Mouse (Mus musculus) embryonic stem cell, embryonic (primary cell): ENCODE data around the gene Chit1.

Experiments
- CTCF ChIA-PET, 4 experiments: fragments of 300-600 bp in 2 of 4; fragments of 350-600 bp in 2 of 4; sonication (Branson Sonifier 250); formaldehyde crosslinking; loops; one replicate each; lab custom pipeline; 2022; ENCODE audit warnings: inconsistent platforms in 2 of 4; lab: Charles Lee
- POLR2A ChIA-PET, 4 experiments: fragments of 300-600 bp in 2 of 4; fragments of 350-600 bp in 2 of 4; sonication (Branson Sonifier 250); formaldehyde crosslinking; loops; one replicate each; lab custom pipeline; 2022; ENCODE audit warnings: antibody characterized with exemption in 4 of 4, inconsistent platforms in 1 of 4; lab: Charles Lee

The Chit1 gene

DNA sequence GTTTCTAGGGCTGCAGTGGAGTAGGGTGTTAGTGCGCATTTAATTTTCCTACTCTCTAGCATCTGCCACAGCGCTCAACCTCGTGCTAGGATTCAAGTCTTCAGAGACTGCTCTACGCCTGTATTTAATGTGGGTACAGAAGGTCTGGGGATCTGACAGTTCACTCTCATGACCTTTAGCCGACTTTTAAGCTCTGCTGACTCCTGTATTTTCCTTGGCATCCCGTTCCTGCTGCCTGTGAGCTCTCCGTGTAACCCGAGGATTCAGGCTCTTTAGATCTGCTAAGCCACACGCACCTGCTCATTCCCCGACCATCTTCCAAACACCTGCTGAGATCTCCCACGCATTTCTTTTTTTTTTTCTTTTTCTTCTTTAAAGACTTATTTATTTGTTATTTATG, 22.3 kb downstream of the Chit1 start:
- ChIA-PET POLR2A (interaction anchor here in 2 of 4 experiments (0.6 to 1.2 kb wide), 3 partner anchors 13 to 1115 kb away, joined by 3 to 4 read pairs (median 3); partner anchors contain the start of gene Chit1 (in 1 of the 2)), CTCF (interaction anchor here in 3 of 4 experiments (0.5 to 4.1 kb wide), 7 partner anchors 11 to 27 kb away, joined by 3 to 19 read pairs (median 5); no protein-coding TSS in a partner anchor)

DNA sequence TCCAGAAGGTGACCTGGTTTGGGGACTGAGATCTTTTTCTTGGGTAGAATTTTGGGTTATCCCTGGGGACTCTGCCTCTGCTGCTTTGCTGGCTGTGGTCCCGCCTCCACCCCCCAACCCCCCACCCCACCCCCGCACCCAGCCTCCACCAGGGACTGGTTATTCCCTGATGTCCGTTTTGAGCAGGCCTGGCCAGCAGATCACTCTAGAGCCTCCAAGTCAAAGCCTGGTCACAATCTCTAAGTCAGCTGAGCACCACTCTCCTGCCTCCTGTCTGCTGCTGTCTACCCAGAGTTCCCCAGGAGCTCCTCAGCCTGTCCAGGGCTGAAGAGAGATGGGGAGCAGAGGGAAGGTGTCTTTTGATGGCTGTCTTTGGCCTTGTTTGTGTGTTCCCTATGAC, 25.3 kb downstream of the Chit1 start:
- ChIA-PET CTCF (interaction anchor here in 3 of 4 experiments (0.7 to 1.6 kb wide), 3 partner anchors 16 to 240 kb away, joined by 3 to 5 read pairs (median 3); no protein-coding TSS in a partner anchor), POLR2A (interaction anchor here in 2 of 4 experiments (0.7 to 1.4 kb wide), 2 partner anchors 8 to 75 kb away, joined by 3 to 5 read pairs; no protein-coding TSS in a partner anchor)

GRCm38 (mm10) chr1:134138424-134138823, 27.4 kb downstream of the Chit1 start:
- POLR2A ChIA-PET: interaction anchor here in 2 of 4 experiments (0.6 to 0.7 kb wide), 2 partner anchors 16 to 462 kb away, joined by 3 read pairs; no protein-coding TSS in a partner anchor

DNA sequence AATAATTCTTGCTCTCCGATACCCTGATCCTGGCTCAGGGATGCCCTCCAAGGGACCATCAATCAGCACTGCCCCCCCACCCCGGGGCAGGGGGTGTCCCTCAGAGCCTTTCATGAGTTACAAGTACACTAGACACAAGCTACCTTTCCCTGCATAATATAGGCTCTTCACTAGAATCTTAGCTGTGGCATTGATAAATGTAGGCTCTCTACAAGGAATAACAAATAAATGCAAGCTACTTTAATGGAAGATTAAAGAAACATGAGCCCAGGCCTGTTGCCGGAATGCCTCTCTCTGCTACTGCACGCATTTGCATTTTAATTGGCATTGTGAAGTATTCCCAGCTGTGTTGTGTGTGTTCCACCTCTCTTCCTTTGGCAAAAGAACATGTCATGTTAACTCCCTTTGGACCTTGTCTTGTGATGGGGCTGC, 31.3 kb downstream of the Chit1 start:
- ChIA-PET CTCF (interaction anchor here (0.5 to 1.9 kb wide), 10 partner anchors 9 to 712 kb away, joined by 3 to 7 read pairs (median 3); no protein-coding TSS in a partner anchor), POLR2A (interaction anchor here in 3 of 4 experiments (0.7 to 2.3 kb wide), 8 partner anchors 9 to 200 kb away, joined by 3 to 5 read pairs (median 3); no protein-coding TSS in a partner anchor)

More at GRCm38 (mm10) chr1:134138424-134138823, 27.4 kb downstream of the Chit1 start:
- CTCF ChIA-PET: interaction anchor here (0.8 to 1.3 kb wide), 4 partner anchors 18 to 85 kb away, joined by 3 to 6 read pairs (median 4); no protein-coding TSS in a partner anchor

DNA sequence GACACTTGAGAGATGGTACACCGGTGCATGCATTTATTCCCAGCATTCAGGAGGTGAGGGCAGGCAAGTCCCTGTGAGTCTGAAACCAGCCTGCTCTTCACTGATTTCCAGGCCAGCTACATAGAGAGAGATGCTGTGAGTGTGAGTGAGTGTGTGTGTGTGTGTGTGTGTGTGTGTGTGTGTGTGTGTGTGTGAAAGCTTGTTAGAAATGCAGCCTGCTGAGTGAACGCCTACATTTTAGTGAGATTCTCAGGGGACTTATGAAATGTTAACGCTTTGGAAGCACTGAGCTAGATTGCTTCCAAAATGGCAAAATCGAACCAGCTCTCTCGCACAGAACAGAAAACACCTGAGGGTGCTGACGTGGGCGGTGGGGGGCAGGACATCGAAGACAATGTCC, 35.0 kb downstream of the Chit1 start:
- CTCF ChIA-PET: interaction anchor here (0.7 to 1.2 kb wide), 9 partner anchors 8 to 250 kb away, joined by 3 to 6 read pairs (median 3); no protein-coding TSS in a partner anchor
- POLR2A ChIA-PET: interaction anchor here in 2 of 4 experiments (0.6 to 1.0 kb wide), 5 partner anchors 58 to 722 kb away, joined by 3 to 4 read pairs (median 3); partner anchors contain the start of gene Sox13 (in 1 of the 2)

DNA sequence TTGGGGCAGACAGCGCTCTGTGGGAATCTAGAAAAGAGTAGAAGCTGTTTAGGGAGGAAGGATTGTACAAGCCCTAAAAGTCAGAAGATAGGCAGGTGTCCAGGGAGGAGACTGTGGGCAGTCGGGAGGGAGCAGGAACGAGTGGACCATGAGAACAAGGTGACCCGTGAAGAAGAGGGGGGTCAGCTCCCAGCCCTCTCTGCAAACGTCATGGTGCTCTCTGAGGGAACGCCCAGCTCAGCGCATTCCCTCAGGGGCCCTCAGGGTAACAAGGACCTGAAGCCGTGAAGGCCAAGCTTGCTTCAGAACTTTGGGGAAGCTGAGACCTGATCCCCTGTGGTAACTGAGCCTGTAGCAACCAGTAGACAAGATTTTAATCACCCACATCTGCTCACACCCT, 39.0 kb downstream of the Chit1 start:
- CTCF ChIA-PET: interaction anchor here (0.6 to 3.1 kb wide), 8 partner anchors 13 to 187 kb away, joined by 3 to 17 read pairs (median 4); partner anchors contain the start of gene Ppfia4 (in 1 of the 4)
- POLR2A ChIA-PET: interaction anchor here in 2 of 4 experiments (0.5 to 1.2 kb wide), 4 partner anchors 28 to 349 kb away, joined by 3 to 4 read pairs (median 3); partner anchors contain the start of genes Atp2b4 (in 1 of the 2) and Btg2 (in 1 of the 2)

GRCm38 (mm10) chr1:134150745-134151144, 39.7 kb downstream of the Chit1 start:
- ChIA-PET CTCF (interaction anchor here (0.6 to 3.1 kb wide), 33 partner anchors 8 to 954 kb away, joined by 3 to 17 read pairs (median 4); partner anchors contain the start of genes Myog (in 1 of the 4) and Ppfia4 (in 1 of the 4)), POLR2A (interaction anchor here in 3 of 4 experiments (0.5 to 2.0 kb wide), 14 partner anchors 8 to 350 kb away, joined by 3 to 8 read pairs (median 4); partner anchors contain the start of genes Atp2b4 (in 1 of the 3), Btg2 (in 1 of the 3) and Myog (in 1 of the 3))

DNA sequence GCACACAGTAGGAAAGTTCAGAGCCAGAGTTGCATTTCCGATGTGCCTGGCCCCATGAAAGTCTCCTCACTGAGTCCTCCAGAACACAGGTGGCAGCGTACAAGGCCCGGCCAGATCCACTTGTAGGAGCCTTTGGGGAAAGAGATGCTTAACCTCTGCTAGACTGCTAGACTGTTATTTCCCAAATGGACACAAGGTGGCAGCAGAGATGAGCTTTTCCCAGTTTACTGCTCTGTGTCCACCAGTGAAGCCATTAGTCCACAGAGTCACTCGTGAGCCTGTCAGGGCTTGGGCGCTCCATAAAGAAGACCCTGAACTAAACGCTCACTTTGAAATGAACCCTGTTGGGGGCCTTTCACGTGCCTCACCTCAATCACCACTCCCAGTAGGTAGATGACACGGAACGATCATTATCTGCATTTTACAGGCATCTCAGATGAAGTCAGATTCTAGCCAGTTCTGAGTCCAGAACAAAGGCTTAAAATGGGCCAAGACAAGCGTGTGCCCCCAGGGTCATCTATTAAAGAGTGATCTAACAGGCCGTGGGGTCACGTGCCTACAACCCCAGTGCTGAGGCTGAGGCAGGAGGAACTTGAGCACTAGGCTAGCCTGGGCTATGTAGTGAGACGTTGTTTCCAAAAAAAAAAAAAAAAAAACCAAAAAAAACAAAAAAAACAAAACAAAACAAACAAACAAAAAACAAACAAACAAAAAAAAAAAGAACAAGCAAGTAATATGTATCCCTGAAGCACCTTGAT, 40.8 kb downstream of the Chit1 start:
- CTCF ChIA-PET: interaction anchor here (0.6 to 3.1 kb wide), 54 partner anchors 9 to 946 kb away, joined by 3 to 17 read pairs (median 4); partner anchors contain the start of genes Myog (in 1 of the 4) and Ppfia4 (in 1 of the 4)
- POLR2A ChIA-PET: interaction anchor here in 3 of 4 experiments (0.6 to 2.0 kb wide), 11 partner anchors 10 to 186 kb away, joined by 3 to 8 read pairs (median 4); partner anchors contain the start of genes Btg2 (in 1 of the 3) and Myog (in 1 of the 3)

DNA sequence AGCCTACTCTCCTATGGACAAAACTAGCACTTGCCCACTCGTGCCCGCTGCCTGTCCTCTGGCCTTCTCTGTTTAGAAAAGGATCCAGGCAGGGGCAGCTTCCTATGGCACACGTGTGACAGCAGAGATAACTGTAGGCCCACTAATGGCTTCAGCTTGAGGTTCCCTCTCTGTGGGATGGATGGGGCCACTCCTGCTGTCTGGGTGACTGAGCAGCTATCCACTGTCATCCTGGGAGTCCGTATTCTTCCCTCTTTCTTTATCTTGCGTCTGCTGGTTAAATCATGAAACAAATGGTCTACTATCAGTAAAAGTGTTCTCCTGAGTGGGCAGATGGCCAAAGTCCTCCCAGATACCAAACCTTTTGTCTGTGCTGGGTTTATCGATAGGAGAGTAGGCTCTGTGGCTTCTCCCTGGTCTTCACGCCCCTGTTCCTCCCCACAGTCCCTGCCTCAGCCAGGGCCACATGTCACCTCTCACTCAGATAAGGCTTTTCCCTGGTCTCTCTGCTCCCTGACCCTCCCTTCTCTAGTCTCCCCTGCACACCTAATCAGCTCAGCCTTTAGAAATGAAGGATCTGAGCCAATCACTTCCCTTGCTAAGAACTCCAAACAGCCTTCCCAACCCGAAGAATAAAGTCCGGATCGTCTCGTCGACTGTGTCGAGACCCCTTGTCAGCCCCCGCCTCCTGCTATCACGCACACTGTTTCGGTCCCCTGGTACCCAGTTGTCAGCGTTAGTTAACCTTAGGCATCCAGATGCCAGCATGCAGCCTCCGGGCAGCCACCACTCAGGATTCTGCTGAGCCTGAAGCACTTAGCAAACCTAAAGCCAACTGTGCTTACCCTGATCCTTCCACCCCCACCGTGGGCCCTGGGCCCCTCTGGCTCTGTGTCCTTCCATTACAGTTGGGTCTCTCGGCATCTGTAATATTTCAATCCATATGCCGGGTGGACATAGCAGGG, 41.9 kb downstream of the Chit1 start:
- CTCF ChIA-PET: interaction anchor here (0.6 to 3.1 kb wide), 10 partner anchors 9 to 179 kb away, joined by 3 to 17 read pairs (median 4); partner anchors contain the start of gene Ppfia4 (in 1 of the 4)
- POLR2A ChIA-PET: interaction anchor here in 2 of 4 experiments (0.6 to 2.0 kb wide), 3 partner anchors 10 to 139 kb away, joined by 3 to 4 read pairs (median 4); partner anchors contain the start of gene Btg2 (in 1 of the 2)

DNA sequence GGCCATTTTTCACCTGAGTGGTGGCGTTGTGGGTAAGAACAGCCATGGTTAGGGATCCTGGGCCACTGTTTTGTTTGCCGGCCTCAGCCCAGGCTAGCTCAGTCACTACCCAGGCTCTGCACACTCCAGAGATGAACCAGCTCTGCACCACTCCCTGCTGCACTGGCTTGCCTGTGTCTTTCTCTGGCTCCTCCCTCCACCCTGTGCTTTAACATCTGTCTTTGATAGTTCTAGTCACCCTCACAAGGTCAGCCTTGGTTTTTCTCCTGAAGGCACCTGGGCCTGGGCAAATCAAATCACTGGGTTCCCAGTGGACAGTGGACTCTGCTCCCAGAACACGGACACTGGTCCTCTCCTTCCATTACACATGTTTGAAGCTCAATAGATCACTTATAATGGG, 43.1 kb downstream of the Chit1 start:
- ChIA-PET POLR2A (interaction anchor here in 2 of 4 experiments (0.5 to 1.5 kb wide), 8 partner anchors 13 to 175 kb away, joined by 3 read pairs; no protein-coding TSS in a partner anchor), CTCF (interaction anchor here (0.6 to 3.1 kb wide), 41 partner anchors 8 to 949 kb away, joined by 3 to 25 read pairs (median 4); partner anchors contain the start of gene Myog (in 2 of the 4))

- ChIA-PET POLR2A (interaction anchor here in 3 of 4 experiments (0.5 to 1.5 kb wide), 14 partner anchors 12 to 1428 kb away, joined by 3 to 4 read pairs (median 3); partner anchors contain the start of gene Btg2 (in 1 of the 3)), CTCF (interaction anchor here (0.6 to 3.1 kb wide), 49 partner anchors 8 to 948 kb away, joined by 3 to 25 read pairs (median 4); partner anchors contain the start of gene Myog (in 2 of the 4))
Measured at GRCm38 (mm10) chr1:134154655-134155054, 43.6 kb downstream of the Chit1 start.

DNA sequence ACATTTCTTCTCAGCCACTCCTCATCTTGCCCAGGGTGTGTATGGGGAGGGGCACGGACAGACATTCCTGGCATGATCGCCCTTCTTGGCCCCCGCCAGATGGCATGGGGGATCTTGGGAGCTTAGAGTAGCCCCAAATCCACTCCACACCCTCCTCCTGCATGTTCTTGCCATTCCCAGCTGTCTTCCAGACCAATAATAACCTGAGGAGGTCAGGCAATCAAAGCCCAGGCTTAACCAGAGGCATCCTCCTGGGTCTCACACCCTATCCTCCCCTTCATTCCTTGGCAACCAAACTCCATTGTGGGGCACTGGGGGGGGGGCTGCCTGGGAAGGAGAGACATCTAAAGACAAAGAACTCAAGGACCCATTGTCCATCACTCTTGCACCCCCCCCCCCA, 49.4 kb downstream of the Chit1 start:
- ChIA-PET CTCF (interaction anchor here in 3 of 4 experiments (0.6 to 1.7 kb wide), 11 partner anchors 9 to 952 kb away, joined by 3 to 11 read pairs (median 4); no protein-coding TSS in a partner anchor), POLR2A (interaction anchor here in 2 of 4 experiments (0.6 to 1.7 kb wide), 7 partner anchors 13 to 1222 kb away, joined by 3 to 6 read pairs (median 3); no protein-coding TSS in a partner anchor)

- ChIA-PET POLR2A (interaction anchor here in 1 of 4 experiments (1.4 kb wide), 1 partner anchor 27 kb away, joined by 4 read pairs; no protein-coding TSS in a partner anchor), CTCF (interaction anchor here in 1 of 4 experiments (0.5 to 1.7 kb wide), 2 partner anchors 10 to 55 kb away, joined by 5 read pairs; no protein-coding TSS in a partner anchor)
Measured at GRCm38 (mm10) chr1:134161399-134161798, 50.4 kb downstream of the Chit1 start.

DNA sequence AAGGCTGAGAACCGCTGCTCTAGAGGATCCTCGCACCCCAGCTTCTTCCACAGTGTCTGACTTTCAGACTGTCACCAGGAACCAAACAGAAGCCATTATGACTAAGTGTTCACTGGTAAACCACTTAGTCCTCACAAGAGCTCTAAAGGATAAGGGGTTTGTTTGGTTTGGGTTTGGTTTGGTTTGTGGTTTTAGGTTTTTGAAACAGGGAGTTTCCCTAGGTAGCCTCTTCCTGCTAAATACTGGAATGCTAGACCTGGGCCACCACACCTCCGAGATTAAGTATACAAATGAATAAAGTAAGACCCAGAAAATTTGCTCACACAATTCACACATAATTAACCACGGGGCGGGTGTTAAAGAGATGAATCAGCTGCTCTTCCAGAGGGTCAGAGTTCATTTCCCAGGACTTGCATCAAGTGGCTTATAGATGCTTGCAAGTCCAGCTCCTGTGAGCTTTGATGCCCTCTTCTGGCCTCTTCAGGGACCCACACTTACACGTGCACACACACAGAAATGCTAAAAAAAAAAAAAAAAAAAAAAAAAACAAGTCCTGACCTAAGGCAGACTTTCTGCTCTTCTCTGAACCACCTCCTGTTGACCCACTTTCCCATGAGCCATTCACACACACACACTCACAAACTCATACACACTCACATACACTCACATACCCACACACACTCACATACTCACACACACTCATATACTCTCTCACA, 51.6 kb downstream of the Chit1 start:
- CTCF ChIA-PET: interaction anchor here (0.6 to 1.2 kb wide), 8 partner anchors 8 to 1410 kb away, joined by 3 to 9 read pairs (median 4); no protein-coding TSS in a partner anchor
- POLR2A ChIA-PET: interaction anchor here in 3 of 4 experiments (0.6 to 0.7 kb wide), 4 partner anchors 9 to 714 kb away, joined by 3 to 6 read pairs (median 4); no protein-coding TSS in a partner anchor

GRCm38 (mm10) chr1:134163476-134163875, 52.4 kb downstream of the Chit1 start:
- ChIA-PET CTCF (no interaction called here), POLR2A (interaction anchor here in 1 of 4 experiments (0.9 to 2.1 kb wide), 3 partner anchors 21 to 106 kb away, joined by 3 to 5 read pairs (median 3); no protein-coding TSS in a partner anchor)
